Mouse (Mus musculus): ENCODE data around the gene Osmr.

The Osmr gene

DNA sequence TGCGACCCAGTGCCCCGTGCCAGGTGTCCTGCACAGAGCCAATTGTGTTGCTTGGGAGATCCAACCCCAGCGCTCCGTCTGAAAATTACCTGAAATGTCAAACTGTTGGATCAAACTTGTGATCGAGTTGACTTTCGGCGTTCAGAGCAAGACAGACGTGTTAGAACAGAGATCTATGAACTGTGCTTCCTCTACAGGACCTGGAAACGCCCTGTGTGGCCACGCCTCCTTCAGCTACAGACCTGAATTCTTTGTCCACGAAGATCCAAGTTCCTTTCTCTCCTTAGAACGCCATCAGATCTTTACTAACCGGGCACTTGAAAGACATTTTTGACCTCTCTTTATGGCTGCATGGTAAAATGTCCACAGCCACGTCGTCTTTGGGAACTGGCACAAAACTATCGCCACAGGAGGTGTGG lies at the start of gene Osmr:
Gene Osmr, minus strand, starts transcription at position 369 of the 419 bp plus-strand sequence.
- DNase-seq (ENCODE audit: low spot score): no peak

DNA sequence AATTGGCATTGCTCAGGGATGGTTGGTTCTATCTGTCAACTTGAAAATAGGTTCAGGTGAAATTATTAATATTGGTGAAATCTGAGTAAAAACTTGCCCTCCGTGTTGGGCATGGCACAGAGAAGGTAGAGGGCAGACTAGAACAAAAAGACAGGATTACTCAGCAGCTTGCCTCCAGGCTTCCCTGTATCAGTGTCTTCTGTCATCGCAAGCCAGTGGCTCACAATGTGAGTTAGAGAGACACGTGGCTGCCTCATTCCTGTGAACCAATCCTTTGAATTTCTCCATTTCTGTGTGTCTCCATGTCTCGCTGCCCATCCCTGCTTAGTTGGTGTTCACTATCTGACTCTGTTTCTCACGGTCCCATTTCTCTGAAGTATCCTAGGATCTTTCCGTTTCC lies 44.6 kb upstream of the Osmr start:
- DNase-seq (ENCODE audit: low spot score): no peak

DNA sequence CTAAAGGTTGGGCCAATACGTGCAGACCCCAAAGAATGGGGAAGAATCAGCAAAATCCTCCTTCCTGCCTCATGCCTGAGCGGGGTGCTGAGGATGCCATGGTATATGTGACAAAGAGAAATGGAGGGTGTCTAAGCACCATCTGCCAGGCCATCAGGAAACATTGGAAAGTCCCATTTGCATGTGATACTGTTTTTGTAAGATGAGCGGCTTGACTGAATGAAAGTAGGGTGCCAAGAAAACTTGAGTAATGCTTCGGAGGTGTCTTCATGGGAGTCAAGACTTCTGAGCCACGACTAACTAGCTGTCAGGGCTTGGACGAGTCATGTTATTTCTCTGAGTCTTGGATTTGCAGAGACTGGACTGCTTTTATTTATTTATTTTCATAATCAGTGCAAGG lies 39.4 kb upstream of the Osmr start:
- DNase-seq (ENCODE audit: low spot score): no peak

DNA sequence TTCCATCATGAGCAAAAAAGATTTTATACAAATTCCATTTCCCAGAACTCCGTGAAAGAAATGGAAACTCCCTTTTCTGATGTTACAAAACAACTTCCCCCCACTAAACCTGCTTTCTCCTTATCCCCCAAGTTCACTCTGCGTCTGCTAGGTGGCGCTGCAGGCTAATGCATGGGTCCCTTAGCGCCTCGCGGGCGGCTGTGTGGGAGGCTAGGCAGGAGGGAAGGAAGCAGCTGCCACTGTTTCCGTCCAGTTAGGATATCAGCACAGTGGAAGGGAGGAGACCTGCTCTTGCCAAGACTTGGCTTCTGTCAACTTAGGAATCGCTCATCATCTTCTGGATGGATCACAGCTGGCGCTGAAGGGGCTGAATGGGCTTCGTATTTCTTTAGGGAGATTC lies 34.9 kb upstream of the Osmr start:
- DNase-seq (ENCODE audit: low spot score): peak; percentile 89

DNA sequence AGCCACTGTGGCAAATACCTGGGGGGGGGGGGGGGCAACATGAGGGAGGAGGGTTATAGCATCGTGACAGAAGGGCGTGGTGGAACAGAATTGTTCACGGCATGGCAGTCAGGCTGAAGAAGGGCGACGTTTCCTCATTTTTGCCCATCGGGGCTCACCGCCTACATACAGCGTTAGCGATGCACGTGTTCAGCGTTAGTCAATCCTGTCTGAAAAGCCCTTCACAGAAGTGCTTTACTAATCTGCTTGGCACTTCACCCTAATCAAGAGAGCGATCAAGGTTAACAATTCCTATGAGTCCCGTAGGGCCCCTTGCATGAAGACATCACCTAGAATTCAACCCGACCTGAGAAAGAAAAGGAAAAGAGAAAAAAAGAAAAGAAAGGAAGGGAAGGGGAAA lies 34.3 kb upstream of the Osmr start:
- DNase-seq (ENCODE audit: low spot score): no peak

DNA sequence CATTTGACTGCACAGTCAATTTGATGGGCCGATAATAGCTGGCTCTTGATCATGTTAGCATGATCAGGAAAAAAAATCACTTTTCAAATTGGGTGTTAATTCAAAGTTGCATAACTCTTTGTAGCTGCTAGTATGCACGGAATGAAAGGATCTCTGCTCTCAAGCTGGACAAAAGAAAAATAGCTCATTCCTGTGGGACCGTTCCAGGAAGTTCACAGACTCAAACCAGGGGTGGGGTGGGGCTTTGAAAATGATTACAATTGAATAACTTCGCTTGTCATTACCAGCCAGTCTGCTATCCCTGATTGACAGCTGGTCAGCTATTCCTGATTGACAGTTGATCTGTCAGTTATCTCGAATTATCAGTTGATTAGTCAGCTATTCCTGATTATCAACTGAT lies 33.8 kb upstream of the Osmr start:
- DNase-seq (ENCODE audit: low spot score): no peak

DNA sequence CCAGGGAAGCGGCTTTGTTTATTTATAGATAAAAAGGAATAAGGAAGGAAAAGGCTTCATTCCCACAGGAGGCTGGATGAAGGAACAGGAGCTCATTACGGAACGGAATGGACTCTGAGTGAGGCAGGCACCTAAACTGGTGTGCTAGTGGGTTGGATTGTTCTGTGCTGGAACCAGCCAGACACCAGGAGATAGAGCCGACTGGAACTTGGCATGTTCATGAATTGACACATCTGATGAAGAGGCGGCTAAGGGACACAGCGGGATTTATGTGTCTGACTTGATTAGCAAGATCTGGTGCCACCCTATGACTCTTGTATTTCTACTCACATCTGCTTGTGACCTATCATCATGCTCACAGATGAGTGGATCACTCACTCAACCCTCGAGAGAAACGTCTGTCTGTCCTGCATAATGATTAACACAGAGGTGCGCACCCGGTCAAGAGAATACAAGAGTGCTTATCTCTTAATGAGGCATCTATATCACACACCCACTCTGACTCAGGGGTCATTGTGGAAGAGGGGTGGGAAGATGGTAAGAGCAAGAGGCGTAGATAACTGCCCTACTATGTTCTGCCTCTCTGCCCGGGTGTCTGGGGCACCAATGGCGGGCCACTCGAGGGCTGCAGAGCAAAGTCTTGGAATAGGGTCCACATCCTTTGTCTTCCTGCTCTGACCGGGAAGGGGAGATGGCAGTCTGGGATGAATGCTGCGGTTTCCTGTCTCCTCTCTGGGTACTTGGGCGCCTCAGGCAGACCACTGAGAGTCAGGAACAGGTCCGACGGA lies 31.7 kb upstream of the Osmr start:
- peak; percentile 31 for DNase-seq (ENCODE audit: low spot score)

DNA sequence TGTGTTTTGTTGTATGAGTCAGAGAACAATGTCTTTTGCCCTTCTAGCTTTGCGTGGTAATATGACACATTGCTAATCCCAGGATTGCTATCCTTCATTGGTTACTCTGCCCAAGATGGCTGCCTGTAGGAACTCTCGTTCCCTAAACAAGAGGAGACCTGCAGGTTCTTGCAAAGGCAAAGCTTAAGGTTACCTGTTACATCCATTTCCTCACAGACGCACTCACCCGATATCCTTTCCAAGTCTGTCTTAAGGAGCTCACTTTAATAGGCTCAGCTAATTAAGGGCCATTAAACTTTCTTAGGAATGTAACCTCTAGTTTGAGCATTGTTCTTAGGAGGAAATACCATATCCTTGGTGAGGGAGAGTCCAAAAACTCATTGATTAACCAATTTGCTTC lies 31.0 kb upstream of the Osmr start:
- no peak for DNase-seq (ENCODE audit: low spot score)

DNA sequence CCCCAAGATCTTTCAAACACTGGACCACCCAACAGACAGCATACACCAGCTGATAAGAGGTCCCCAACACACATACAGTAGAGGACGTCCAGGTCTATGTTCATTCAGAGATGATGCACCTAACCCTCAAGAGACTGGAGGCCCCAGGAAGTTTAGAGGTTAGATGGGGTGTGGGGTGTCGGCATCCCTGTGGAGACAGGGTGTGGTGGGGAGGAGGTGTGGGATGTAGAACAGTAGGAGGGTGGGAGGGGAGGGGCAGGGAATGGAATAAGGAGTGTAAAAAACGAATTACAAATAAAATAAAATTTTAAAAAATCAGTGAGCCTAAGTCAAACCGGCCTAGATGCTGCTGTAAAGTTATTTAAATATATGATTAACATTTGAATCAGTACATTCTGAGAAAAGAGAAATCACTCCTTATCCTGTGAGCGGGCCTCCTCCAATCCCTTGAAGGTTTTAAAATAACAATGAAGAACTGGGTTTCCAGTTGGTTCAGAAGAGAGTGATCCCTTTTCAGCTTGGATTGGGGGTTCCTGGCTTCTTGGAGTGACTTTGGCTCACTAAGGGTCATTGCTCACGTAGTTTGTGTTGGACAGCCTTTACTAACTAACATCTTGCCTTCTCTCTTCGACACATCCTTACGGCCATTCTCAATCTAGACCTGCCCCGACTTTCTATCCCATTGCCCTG lies 28.7 kb upstream of the Osmr start:
- DNase-seq (ENCODE audit: low spot score): no peak

DNA sequence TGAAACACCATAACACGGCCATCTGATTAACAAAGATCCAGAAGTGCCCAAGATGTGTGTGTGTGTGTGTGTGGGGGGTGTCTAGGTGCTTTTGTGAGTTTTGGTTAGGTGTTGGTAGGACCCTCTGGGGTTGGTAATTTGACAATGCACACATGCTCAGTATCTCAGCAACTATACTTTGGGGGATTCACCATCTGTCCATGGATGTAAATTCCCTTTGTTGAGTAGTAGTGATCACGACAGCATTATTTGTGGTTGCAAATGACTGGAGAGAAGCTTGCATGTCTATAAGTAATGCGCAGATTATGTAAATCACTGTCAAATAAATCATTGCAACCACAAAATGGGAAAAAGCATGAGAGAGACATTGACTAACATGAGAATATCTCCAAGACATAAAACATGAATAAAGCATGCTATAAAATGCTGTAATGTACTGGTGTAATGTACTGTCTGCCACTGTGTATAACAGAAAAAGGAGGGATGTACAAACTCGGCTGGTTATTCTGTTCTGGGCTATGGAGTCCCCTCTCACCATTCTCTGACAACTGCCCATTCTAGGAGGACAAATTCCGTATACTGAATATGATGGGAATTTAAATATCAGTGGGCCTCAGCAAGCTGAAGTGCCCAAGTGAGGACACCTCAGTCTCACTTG lies 27.3 kb upstream of the Osmr start:
- DNase-seq (ENCODE audit: low spot score): no peak

DNA sequence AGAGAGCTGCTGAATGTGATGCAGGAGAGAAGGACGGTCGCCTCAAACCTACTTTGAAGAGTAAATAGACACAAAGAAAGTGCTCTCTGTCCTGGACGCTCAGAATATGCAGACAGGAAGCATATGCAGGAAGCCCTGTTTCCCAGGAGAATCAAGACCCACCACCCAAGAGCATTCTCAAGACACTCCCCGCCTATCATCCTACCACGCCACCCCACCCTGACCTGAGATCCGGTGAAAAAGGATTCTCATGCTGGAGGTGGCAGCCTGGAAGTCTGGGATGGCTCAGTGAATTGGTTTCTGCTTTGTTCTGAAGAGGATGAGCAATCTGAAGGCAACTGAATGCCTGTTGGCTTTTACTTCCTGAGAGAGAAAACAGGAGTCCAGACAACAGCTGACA lies 26.5 kb upstream of the Osmr start:
- DNase-seq (ENCODE audit: low spot score): no peak

DNA sequence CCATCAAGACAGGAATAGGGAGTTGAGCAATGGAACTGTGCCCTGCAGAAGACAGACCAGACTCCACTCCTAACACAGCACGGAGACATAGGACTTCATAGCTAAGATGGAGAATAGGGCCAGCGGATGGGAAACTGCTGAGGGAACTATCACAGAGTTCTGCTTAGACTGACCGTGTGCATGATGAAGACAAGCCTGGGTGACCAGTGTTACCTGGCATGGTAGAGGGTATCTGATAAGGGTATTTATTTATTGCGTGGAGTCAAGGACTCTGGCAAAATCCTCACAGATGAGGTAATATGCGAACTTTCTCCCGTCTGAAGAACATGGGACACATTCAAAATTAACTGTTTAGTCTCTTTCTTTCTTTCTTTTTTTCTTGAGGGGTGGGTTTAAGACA lies 9.5 kb upstream of the Osmr start:
- no peak for DNase-seq (ENCODE audit: low spot score)

DNA sequence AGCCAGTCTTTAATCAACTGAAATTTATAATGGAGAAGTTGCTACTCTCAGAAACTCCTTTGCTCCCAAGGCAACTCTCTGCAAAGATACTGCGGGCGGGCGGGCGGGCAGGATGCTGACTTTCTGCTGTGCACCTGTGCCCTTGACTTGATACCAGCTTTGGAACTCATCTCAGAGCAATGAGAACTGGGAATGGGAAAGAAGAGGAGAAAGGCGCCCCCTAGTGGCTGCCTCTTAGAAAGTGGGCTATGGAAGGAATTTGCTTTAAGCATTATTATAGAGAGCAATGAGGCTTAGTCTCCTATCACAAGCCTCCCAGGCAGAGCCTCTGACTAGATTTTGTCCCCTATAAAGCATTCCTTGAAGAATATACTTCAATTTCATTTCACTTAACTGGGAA lies 9.0 kb upstream of the Osmr start:
- DNase-seq (ENCODE audit: low spot score): peak; percentile 68

DNA sequence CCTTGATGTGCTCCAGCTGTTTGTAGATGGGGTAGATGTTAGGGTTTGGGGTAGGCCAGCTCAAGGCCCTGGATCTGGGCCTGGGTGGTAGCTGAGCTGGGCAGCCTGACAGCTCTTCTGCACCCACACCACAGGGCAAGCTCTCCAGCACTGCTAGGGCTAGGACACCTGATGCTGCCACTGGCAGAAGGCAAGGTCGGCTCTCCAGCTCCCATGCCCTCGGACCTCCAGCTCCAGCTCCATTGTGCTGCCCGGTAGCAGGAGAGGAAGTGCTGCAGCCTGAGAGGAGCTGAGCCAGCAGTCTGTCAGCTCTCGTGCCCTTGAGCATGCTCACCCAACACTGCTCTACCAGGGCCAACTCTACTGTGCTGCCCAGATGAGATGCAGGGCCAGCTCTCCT lies 8.3 kb upstream of the Osmr start:
- no peak for DNase-seq (ENCODE audit: low spot score)

DNA sequence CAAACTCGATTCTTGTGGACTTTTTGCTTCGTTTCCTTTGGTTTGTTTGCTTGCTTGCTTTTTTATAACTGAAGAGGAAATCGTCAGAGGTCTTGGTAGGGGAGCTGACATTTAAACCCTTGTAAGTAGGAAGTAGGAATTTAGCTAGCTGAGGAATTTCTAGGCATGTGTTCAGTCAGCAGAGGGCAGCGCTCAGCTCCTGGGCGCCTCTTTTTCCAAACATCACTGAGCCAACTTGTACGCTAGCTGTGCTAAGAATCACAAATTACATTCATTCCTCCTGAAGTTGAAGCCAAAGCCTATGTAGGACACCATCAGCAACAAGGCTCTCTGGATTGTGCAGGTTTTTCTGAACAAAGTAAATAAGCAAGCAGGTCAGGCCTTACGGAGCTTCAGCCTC lies 7.4 kb upstream of the Osmr start:
- DNase-seq (ENCODE audit: low spot score): peak; percentile 52

DNA sequence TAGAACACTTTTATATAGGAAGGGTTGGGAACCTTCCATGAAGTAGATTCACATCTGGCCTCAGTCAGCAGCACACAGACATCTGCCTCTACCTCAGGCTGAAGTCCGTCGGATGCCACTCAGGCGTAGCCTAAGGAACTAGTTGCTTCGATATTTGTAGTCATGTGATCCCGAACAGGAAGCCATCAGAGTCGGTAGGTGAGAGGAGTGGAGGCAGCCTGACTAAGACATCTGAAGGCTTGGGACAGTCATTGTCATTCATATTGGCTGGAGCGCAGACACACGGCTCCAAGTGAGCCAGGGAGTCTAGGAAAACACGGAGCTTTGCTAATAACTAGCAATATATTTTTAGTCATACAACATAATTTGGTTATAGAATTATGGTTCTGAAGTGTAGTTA lies 6.4 kb upstream of the Osmr start:
- no peak for DNase-seq (ENCODE audit: low spot score)

DNA sequence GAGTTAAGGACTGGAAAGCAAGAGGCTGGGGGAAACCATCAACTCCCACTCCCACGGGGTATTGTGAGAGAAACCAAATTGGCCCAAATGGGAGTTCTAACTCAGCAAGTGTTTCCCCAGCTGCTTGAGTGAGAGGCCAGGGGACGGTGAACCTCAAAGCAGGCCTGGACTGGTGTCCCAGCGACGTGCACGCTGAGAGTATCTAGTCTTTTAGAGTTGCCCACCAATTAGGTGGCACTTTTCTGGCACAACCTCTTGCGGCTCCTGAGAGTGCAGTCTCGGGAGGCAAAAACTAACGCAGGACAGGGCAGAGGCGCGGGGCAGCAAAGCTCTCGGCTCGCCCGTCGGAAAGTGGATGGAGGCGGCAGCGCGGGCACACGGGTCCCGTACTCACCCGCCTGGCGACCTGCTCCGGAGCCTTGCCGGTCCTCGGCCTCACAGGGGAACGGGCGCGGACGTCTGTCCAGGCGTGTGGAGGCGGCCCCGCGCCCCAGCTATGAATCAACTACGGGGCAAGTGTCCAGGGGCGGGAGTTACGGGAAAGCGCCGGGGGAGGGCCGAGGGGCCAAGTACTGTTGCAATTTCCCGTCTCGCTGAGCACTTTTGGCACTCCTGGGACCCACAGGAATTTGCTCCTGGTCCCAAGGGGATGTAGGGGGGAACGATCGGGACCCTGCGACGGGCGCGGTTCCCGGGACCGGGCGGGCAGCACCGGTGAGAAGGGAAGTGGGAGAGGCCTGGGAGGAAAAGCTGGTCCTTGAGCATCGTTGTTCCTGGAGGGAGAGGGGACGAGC lies 765 bp downstream of the Osmr start:
- DNase-seq (ENCODE audit: low spot score): no peak

DNA sequence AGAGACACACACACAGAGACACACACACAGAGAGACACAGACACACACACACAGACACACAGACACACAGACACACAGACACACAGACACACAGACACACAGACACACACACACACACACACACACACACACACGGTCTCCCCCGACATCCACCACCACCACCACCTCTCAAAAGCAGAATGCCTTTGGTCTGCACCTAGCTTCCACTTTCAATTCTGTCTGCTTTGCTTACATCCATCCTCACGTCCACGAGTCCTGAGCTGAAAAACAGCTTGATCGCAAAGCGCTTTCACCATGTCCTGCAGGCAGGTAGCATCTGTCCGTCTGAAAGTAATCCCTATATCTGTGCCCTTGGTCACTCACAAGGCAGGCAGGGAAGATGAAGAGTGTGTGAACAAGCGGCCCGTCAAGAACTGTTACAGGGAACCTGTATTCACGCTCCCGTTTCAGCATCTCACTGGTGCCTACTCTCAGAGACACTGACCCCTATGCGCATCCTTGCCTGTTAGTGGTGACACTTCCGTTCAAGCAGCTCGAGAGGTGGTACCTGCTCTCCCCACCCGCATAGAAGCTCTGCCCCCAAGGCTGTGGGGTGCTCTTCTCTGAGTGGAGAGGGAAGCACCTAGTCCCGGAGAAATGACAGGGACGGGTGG lies 1.5 kb downstream of the Osmr start:
- DNase-seq (ENCODE audit: low spot score): no peak

DNA sequence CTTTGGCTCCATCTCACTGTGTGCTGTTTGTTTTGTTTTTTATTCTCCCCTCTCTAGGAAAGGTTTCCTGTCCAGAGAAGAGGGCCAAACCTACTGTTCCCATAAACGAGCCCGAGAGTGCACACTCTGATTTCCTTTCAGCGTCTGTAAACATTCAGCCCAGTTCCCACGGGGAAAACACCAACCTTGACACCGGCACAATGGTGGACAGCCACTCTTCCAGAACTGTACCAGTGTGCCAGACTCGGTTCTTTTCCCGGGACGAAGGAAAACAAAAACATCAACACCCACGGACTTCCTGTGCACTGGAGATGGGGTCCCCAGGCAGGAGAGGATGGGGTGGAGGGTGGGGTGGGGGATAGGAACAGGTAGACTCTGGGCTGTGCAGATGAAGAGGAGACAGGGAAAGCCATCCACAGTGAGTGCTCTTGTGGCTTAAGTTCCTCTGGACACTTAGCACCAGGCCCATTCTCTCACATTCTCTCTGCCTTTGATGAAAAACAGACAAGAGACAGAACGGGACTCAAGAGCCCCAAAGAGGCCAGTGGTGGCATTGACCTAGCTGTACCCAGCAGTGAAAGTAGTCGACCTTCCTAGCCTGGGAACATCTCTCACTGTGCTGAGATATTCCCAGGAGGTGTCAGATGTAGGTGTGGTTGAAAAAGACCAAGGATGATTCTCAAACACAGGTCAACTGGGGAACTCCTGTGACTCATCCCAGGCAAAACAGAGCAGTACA lies 3.0 kb downstream of the Osmr start:
- no peak for DNase-seq (ENCODE audit: low spot score)

DNA sequence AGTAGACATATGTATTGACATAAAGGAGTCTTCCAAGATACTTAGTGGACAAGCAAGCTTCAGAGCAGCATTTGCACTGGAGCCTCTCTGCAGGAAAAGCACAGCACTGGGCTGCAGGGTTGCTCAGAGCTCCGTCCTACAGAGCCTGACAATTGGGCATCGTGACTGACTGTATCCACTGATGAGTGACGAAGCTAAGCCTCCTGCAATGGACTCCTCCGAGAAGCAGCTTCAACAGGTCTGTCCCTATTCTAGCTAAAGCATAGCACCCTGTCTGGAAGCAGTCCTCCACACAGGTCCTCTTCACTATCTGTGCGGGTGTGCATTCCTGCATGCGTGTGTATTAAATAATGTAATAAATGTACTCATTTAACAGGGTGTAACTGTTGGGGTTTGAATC lies 7.9 kb downstream of the Osmr start:
- DNase-seq (ENCODE audit: low spot score): no peak

DNA sequence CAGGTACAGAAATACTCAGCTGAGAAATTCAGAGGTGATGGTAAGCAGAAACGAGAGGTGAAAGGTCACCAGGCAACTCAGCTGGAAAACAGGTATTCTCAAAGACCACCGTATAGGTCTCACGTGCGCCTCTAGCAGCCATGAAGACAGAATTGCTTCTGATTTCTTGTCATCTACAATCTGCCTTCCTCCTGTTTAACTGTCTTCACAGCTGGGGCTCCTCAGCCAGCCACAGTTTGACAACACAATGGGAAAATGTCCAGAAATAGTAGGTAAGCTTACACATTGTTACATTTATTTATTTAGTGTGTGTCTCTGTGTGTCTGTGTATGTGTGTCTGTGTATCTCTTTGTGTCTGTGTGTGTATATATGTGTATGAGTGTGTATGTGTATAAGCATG lies 12.6 kb downstream of the Osmr start:
- DNase-seq (ENCODE audit: low spot score): no peak

Data from layer of hippocampus, adult 11-12 months (tissue).